Mouse (Mus musculus): ENCODE data around the gene Prrg2. TPM values are rescaled to one million over a fixed set of nuclear protein-coding genes. Genes with fewer than 3 reads are reported as not detected.
A peak's percentile ranks its signal among the peaks of the same experiment; 100 is the strongest.
"Not testable (repeated sequence)": the region's sequence is repeated elsewhere in the genome, so short reads cannot be mapped to it uniquely, and the experiment has no call there.

Prrg2 gene
- total RNA-seq (2021), result 10 to 100 TPM; 18.5 to 20.0 TPM
- long read RNA-seq, experiment 1, transcript Prrg2-208 (8 exons, 1,623 nt), result major isoform, 9 of 32 reads
- long read RNA-seq, experiment 1, transcript Prrg2-201 (7 exons, 1,295 nt), result minor isoform, 5 of 32 reads
- long read RNA-seq, experiment 1, partial matches to known transcripts, result 16 of 32 reads
- long read RNA-seq, experiment 1, other reads (novel, unspliced or antisense), result 2 of 32 reads
- long read RNA-seq, experiment 2, transcript Prrg2-201 (7 exons, 1,295 nt), result minor isoform, 5 of 31 reads
- long read RNA-seq, experiment 2, transcript Prrg2-208 (8 exons, 1,623 nt), result major isoform, 7 of 31 reads
- long read RNA-seq, experiment 2, partial matches to known transcripts, result 0 of 31 reads
- long read RNA-seq, experiment 2, other reads (novel, unspliced or antisense), result 17 of 31 reads

DNA sequence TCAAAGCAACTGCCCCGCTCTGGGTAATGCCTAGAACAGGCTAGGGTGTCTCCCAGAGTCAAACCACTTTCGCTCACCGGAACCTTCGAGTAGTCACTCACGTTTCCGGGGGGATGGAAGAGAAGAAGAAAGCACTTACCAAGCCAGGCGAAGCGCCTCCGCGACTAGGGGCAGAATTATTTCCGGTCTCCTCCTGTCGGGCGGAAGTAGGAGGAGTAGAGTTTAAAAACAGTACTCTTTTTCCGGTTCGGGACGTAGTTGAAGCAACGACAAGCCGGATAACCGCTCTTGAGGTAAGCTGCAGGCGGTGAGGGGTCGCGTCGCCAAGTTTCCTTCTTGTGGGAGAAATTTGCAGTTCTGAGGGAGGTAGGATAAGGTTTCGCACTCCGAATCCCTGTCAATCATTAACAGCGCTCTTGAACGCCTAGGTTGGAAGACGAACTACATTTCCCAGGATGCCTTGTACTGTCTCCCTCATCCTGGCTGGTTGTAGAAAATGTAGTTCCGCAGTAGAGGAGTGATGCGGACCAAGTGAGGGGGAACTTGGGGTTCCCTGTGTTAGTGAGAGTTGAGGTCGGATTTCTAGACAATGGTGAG lies at the start of gene Prrg2, which contains the start of gene Nosip:
TSS of gene Prrg2 (minus strand) at position 439 of the 597 bp plus-strand sequence.
TSS of gene Nosip (plus strand) at position 191 of the 597 bp plus-strand sequence.
- DNase-seq, result peak; percentile 95

DNA sequence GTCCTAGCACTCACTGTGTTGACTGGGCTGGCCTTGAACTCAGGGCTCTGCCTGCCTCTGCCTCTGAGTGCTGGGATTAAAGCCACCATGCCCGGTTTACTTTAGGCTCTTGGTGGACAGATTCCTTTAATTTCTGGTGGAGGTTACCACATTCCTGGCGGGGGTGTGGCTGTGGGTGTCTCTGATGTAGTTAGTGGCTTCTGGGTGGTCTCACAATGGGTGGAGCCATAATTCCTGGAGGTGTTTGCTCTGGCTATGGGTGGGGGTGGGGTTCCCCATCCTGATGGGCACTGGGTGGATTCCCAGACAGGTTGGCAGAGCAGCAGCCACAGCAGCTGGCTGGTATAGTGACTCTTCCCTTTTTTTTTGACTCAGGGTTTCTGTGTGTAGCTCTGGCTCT lies 49.5 kb upstream of the Prrg2 start:
- no peak for DNase-seq

DNA sequence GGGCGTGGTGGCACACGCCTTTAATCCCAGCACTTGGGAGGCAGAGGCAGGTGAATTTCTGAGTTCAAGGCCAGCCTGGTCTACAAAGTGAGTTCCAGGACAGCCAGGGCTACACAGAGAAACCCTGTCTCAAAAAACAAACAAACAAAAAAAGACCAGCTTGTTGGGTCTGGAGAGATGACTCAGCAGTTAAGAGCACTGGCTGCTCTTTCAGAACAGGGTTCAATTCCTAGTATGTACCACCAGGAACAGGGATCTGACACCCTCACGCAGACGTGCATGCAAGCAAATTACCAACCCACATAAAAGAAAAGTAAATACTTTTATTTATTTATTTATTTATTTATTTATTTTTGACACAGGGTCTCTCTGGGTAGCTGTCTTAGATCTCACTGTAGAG lies 47.6 kb upstream of the Prrg2 start:
- not testable (repeated sequence) for DNase-seq

DNA sequence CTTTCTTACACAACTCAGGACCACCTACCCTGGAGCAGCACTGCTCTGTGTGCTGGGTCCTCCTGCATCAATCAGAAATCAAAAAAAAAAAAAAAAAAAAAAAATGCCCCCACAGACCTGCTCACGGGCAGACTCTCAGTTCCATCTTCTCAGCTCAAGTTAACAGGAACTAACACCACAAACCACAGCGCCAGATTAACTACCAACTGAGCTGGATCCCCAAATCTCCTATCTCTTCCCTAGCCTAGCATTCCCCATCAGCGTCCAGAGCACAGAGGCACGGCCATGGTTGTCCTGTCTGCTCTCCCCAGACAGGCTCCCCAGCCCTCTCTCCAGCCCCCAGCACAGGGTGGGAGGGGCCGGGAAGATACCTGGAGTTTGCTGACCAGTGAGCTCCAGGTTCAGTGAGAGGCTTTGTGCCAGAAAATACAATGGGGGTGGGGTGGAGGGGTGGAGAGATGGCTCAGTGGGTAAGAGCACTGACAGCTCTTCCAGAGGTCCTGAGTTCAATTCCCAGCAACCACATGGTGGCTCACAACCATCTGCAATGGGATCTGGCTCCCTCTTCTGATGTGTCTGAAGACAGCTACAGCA lies 44.7 kb upstream of the Prrg2 start:
- DNase-seq, result no peak

DNA sequence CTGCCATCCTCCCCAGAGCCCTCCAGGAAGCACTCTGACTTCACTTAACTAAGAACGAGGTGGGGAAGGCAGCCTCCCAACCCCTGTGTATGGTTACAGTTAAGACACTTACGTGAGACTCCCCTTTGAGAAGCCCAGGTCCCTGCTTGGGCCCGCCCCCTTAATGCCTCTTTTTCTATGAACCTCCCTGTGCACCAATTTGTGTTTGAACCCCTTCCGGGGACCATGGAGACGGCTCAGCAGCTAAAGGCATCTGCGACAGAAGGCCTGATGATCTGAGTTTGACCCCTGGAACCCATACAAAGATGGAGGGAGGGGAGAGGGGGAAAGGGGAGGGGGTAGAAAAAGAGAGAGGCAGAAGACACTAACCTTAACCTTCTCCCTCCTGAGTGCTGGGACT lies 44.0 kb upstream of the Prrg2 start:
- DNase-seq, result no peak

DNA sequence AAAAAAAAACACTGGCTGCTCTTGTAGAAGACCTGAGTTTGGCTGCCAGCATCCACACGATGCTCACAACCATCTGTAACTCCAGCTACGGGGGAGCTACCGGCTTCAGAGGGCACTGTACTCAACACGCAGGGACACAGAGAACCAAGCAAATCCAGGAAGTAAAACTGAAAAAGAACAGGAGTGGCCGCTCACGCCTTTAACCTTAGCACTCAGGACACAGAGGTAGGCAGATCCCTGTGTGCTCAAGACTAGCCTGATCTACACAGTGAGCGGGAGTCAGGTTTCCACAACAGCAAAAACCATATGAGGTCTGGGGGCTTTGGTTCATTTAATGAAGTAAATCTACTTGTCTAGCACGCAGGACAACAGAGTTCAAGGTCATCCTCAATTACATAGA lies 43.0 kb upstream of the Prrg2 start:
- no peak for DNase-seq

DNA sequence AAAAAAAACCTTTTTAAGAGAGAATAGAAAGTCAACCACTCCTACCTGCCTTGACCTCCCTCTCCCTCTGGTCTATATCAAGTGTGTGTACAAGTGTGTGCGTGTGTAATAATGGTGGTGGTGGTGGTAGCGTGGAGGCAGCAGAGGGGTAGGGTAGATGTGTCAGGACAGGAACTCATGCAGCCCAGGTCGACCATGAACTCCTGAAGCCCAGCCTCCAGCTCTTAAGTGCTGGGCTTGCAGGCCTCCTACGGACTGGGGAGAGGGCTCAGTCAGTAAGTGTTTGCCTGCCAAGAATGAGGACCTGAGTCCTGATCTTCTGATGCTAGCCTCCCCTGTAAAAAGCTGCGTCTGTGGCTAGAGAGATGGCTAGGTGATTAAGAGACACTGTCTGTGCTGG lies 42.5 kb upstream of the Prrg2 start:
- DNase-seq, result no peak

DNA sequence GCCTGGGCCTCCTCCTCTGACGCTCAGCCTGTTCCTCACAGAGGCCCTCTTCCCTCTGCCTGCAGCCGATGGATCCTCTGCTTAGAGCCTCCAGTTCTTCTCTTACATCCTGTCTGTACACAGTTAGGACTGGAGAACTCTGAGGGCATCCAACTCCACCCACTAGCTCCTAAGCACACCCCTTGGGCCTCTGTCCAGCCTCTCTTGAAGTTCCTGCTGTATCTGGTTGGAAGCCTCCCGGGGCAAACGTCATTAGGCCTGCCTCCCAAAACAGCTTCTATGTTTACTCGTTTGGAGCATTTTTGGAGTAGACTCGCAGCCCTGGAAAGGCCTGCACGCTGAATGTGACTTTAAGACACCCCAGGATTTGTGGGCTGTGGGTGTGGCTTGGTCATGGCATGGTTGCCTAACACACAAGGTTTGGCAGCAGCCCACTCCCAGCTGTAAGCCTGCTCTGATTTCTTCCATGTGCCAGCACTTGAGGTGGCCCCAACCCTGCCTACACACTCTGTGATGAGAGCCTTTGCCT lies 41.2 kb upstream of the Prrg2 start, which contains the start of gene Fcgrt:
TSS of gene Fcgrt (minus strand) at position 200 of the 529 bp plus-strand sequence.
- DNase-seq, result peak; percentile 92

DNA sequence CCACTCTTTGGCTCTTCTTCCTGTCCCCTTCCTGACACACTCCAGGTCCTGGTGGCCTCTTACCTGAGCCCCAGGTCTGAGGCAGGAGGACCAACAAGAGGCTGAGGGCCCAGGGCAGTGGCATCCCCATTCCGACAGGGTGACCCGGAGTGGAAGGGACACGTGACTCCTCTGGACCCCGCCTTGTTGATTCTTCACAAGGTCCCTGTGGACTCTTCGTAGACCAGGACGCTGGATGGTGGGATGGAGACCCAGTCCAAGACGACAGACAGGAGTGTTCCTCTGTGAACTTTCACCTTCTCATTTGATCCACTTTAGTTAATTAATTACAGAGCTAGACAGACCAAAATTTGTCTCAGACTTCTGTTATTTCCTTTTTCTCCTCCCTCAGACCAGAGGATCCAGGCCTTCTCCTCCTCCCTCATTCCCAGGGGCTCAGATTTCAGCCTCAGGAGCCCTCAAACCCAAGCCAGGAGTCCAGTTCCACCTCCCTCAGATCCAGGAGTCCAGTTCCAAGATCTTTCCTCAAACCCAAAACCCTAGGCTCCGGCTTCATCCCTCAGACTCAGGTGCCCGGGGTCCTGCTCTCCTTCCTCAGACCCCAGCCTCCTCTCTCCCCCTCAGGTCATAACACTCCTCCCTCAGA lies 40.6 kb upstream of the Prrg2 start:
- DNase-seq, result peak; percentile 49

DNA sequence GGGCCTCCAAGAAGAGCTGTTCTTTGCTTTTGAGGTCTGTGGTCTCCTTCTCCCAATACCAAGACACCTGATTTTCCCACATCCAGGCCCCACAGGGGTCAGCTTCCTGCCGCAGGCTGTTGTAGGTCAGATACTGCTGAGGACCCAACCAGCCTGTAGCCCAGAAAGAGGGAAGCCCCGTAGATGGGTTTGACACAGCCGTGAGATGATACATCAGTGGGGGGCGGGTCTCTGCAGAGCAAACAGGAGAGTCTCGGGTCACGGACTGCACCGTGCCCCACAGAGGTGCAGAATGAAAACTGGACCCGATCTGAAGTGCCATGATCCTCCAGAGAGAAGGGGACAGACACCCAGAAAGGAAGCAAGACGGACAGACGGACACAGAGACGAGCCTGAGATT lies 40.0 kb upstream of the Prrg2 start:
- DNase-seq, result no peak

DNA sequence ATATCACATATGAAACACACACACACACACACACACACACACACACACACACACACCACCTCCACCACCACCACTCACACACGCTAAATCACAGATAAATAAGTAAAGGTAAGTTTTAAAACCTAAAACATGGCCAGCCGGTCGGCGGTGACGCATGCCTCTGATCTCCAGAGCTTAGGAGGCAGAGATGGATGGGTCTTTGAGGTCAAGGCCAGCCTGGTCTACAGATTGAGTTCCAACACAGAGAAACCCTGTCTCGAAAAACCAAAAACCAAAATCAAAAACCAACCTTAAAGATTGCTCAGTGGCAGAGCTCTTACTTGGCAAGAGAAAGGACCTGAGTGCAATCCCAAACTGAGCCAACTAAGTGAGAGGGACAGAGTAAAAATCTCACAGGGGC lies 37.6 kb upstream of the Prrg2 start:
- no peak for DNase-seq

DNA sequence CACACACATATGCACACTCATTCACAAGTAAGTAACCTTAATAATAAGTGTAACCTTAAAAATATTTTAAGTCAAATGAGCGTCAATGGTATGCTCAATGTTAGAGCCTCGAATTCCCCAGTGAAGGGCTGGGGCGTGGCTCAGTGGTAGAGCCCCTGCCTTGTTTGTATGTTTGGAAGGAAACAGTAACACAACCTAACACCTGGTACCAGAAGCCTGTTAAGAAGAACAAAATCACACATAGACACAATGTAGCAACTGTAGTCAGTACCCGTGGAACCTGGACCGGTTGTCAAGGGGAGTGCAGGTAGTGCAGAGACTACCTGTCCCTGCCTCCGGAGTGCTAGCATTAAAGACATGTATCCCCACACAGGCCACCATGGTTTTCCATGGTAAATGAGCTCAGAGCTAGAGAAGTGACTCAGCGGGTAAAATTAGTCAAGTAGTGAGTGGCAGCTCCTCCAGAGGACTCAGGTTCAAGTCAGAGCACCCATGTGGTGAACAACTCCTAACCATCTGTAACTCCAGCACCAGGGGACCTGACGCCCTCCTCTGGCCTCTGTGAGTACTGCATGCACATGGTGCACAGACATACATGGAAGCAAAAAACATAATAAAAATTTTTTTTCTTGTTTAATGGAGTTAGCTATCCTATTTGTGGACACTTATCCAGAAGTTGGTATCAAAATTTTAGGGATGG lies 36.2 kb upstream of the Prrg2 start:
- DNase-seq, result no peak

DNA sequence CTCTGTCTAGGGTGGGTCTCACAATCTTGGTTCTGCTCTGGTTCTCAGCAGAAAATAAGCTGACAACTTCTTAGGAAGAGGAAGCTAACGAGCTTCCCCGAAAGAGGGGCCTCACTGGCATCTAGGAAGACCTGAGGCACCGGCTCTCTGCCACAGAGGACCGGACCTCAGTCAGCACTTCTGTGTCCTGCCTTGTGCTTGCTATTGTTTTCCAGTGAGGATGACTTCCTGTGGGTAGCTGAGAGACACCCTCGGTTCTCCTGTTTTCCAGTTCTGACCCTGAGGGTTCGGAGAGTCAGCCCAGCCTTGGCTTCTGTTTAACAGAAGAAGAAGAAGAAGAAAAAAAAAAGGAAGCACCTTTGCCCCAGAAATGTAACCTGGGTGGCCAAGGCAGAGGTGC lies 35.0 kb upstream of the Prrg2 start:
- no peak for DNase-seq

DNA sequence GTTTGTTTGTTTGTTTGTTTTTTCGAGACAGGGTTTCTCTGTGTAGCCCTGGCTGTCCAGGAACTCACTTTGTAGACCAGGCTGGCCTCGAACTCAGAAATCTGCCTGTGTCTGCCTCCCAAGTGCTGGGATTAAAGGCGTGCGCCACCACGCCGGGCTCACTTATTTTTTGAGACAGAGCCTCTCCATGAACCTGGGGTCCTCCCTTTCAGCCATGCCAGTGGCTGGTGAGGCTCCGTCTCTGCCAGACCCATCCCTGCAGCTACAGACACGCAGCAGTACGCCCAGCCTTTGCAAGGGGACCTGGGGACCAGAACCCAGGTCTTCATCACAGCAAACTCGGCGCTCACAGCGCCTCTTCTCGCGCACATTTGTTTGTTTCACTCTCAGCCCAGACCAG lies 33.5 kb upstream of the Prrg2 start:
- not testable (repeated sequence) for DNase-seq

DNA sequence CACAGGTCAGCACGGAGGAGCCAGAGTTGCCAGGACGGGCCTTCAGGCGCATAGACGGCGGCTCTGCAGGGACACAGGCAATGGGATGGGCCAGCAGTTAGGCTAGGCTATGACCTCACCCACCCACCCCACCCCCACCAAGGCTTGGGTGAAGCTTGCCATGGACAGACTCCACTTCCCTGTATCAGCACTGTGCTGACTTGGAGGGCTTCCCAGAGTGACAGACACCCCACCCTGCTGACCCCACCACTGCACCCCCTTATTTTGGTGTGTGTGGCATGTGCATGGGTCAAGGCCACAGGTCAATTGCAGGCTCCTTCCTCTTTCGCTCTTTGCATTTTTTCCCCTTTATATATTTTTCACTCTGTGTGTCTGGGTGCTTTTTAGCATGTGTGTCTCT lies 32.9 kb upstream of the Prrg2 start:
- no peak for DNase-seq

DNA sequence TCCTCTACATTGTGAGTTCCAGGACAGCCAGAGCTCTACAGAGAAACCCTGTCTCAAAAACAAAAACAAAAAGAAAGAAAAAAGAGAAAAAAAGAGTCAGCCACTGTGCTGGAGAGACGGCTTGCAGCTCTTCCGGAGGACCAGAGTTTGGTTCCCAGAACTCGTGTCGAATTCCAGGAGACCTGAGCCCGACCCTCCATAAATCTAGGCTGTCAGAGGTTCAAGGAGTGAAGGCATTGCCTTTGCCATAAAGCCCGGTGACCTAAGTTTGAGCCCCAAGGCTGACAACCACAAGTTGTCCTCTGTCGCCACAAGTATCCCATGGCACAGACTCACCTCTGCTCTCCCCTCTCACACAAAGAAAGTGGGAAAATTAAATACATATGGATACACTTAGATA lies 31.6 kb upstream of the Prrg2 start:
- DNase-seq, result peak; percentile 2

DNA sequence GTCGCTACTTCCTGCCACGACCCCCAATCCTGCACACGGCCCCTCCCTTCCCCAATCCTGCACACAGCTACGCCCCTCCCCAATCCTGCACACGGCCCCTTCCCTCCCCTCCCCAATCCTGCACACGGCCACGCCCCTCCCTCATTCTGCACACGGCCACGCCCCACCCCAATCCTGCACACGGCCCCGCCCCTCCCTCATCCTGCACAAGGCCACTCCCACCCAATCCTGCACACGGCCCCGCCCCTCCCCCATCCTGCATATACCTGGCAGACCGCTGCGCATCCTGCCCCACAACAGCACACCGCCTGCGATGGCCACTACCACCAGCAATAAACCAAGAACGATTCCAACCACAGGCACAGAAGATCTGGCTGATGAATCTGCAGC lies 31.0 kb upstream of the Prrg2 start:
- DNase-seq, result peak; percentile 26

DNA sequence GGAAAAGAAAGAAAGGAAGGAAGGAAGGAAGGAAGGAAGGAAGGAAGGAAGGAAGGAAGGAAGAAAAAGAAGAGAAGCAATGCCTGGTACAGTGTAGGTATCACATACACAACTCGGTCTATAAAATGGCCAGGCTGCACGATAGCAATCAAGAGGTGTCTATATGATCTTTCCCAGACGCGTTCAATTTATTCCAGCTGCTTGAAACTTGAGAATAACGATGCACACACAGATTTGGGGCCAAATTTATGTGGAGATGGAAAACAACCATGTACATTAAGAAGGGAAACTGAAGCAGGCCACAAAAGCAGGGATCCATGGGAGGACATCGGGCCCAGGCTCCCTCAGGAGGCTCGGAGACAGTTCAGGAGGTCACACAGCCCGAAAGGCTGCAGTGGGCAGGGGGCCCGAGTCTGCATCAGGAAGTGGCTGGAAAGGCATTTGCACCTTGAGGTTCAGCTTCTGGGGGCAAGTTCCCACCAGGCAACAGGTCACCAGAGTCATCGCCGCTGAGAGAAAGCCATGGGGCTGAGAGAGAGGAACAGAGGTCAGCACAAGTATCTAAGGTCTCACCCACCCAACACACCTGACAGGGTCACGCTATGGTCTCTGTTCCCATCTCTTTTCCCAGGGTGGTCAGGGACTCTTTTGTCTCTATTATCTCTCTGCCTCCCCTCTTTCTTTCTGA lies 30.5 kb upstream of the Prrg2 start:
- DNase-seq, result no peak

DNA sequence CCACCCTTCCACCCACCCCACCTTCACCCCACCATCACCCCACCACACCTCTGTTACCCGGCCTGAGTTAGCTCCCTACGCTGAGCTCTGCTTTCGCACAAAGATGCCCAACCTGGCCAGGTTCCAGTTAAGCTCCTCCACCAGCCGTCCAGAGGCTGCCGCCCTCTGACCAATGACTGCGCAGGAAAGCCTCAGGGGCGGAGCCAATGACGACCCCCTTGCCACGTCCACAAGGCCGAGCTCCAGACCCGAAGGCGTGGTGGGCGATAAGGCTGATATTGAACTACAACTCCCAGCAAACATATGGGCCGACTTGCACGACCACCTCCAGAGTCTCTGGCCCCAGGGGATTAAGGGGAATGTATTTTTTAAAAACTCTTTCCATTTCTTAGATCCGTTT lies 29.6 kb upstream of the Prrg2 start, which contains the start of gene Rcn3:
TSS of gene Rcn3 (minus strand) at position 174 of the 400 bp plus-strand sequence.
- DNase-seq, result peak; percentile 88

DNA sequence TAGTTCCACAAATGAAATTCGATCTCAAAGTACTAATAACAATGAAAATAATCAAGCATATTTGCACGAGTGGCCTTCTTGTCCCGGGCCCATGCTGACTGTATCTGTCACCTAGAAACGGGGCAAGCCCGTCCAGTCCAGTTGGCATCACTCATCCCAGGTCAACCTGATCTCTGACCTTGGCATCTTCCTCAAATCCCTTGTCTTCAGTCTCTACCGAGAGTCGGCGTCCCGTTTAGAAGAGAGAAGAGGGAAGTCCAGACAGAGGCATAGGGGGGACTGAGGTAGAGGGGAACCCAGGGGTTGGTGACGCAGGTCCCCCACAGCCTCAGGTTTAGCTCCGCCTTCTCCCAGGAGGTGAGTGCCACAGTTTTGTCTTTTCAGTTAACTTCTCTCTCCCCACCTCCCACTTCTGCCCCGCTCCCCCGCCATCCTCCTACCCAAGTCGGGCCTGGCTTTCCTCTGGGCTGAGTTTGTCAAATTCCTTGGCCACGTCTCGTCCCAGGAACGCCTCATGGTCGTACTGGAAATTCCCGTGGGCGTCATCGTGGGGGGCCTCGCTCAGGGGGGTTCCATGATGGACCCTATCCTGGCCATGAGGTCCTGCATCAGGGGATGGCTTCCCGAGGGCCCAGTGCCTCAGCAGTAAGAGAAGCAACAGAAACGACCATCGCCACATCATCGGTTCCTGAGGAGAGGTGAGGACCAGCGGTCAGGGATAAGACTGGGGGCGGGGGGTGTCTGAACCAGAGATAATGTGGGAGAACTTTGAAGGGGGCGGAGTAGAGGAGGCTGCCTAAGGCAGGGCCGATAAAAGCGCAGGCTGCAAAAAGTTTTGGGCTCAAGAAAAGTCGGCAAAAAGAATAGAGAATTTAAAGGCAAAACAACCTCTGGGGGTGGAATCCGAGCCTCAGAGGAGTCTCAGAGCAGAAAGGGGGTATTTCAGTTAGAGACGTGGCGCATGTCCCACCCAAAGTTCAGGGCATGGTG lies 28.8 kb upstream of the Prrg2 start:
- no peak for DNase-seq
